Mouse (Mus musculus): ENCODE data around the gene Nol6.
A peak's percentile ranks its signal among the peaks of the same experiment; 100 is the strongest.

- peak; percentile 49; the same call in 1 of the 2 replicates for TF ChIP-seq POLR2A (IDR thresholded peaks at IDR 0.05; ENCODE audit: borderline replicate concordance, insufficient read depth, low read length)
- no peak for TF ChIP-seq CTCF (IDR thresholded peaks at IDR 0.05; ENCODE audit: borderline replicate concordance, insufficient read depth, low read depth, low read length)
Observed at GRCm38 (mm10) chr4:41124180-41124951, at the start of gene Nol6.
